Mouse (Mus musculus) c-Kit-negative CD71-positive TER-119-positive erythroid progenitor cells, embryonic 14.5 days (primary cell): ENCODE results near the gene Tbxas1.

ENCODE experiments used
- DNase-seq: peaks from one replicate; pipeline ENCODE4 v3.0.0-alpha.2; 2013; ENCODE audit warnings: low read depth, low spot score

The Tbxas1 gene

GRCm38 (mm10) chr6:38995774-38996173 is 120.6 kb downstream of the Tbxas1 start:
- DNase-seq = no peak

GRCm38 (mm10) chr6:38997838-38998237 is 122.6 kb downstream of the Tbxas1 start:
- no peak for DNase-seq

- no peak for DNase-seq
These were observed 127.9 kb downstream of the Tbxas1 start for GRCm38 (mm10) chr6:39003126-39003525.

GRCm38 (mm10) chr6:39004003-39004473 is 128.8 kb downstream of the Tbxas1 start:
- no peak for DNase-seq

- DNase-seq = no peak
These were observed 130.2 kb downstream of the Tbxas1 start for GRCm38 (mm10) chr6:39005267-39005944.

GRCm38 (mm10) chr6:39005945-39006572 is 130.9 kb downstream of the Tbxas1 start:
- no peak for DNase-seq

GRCm38 (mm10) chr6:39007223-39007622 is 132.0 kb downstream of the Tbxas1 start:
- no peak for DNase-seq

- DNase-seq = no peak
These were observed 132.9 kb downstream of the Tbxas1 start for GRCm38 (mm10) chr6:39008116-39008515.

GRCm38 (mm10) chr6:39013034-39013832 is 138.0 kb downstream of the Tbxas1 start:
- DNase-seq = no peak

- no peak for DNase-seq
These were observed 142.7 kb downstream of the Tbxas1 start for GRCm38 (mm10) chr6:39017942-39018341.

- peak; percentile 47 for DNase-seq
These were observed 143.6 kb downstream of the Tbxas1 start for GRCm38 (mm10) chr6:39018805-39019204.

GRCm38 (mm10) chr6:39019219-39019618 is 144.0 kb downstream of the Tbxas1 start:
- DNase-seq = no peak

GRCm38 (mm10) chr6:39021909-39022308 is 146.7 kb downstream of the Tbxas1 start:
- DNase-seq = no peak

GRCm38 (mm10) chr6:39022461-39023181 is 147.4 kb downstream of the Tbxas1 start:
- no peak for DNase-seq

- no peak for DNase-seq
These were observed 149.4 kb downstream of the Tbxas1 start for GRCm38 (mm10) chr6:39024631-39025030.

GRCm38 (mm10) chr6:39025038-39025437 is 149.8 kb downstream of the Tbxas1 start:
- no peak for DNase-seq

GRCm38 (mm10) chr6:39030714-39031113 is 155.5 kb downstream of the Tbxas1 start:
- no peak for DNase-seq

GRCm38 (mm10) chr6:39033676-39034075 is 158.5 kb downstream of the Tbxas1 start:
- no peak for DNase-seq

GRCm38 (mm10) chr6:39035039-39035438 is 159.8 kb downstream of the Tbxas1 start:
- DNase-seq = no peak

GRCm38 (mm10) chr6:39036204-39036603 is 161.0 kb downstream of the Tbxas1 start:
- no peak for DNase-seq

GRCm38 (mm10) chr6:39040451-39040850 is 165.2 kb downstream of the Tbxas1 start:
- DNase-seq = no peak

- no peak for DNase-seq
These were observed 173.9 kb downstream of the Tbxas1 start for GRCm38 (mm10) chr6:39049141-39049540.
